Mouse (Mus musculus) forebrain, postnatal 0 days (tissue): ENCODE measurements around the gene Podn. TPM values are rescaled to one million over a fixed set of nuclear protein-coding genes. Genes with fewer than 3 reads are reported as not detected.

Experiments used
- ATAC-seq: fragments of 200-750 bp; cut with Nextera tagmentation; 2 replicates; pipeline ENCODE4 v1.8.0; 2017; ENCODE audit warnings: mild to moderate bottlenecking, moderate library complexity
- DNase-seq: peaks from one replicate; pipeline ENCODE4 v3.0.0-alpha.2; 2015
- H3K27ac ChIP-seq: fragments of 300-500 bp; sonication (generic); 2 replicates; pipeline ENCODE4 v1.5.1; 2014; ENCODE audit warnings: low read depth, mild to moderate bottlenecking, antibody characterized with exemption, low read length, moderate library complexity, mixed read lengths
- H3K27me3 ChIP-seq: fragments of 300-500 bp; sonication (generic); 2 replicates; pipeline ENCODE4 v1.6.1; 2014; ENCODE audit warnings: mild to moderate bottlenecking, low read length, mixed read lengths; ENCODE audit not compliant: insufficient read depth
- H3K36me3 ChIP-seq: fragments of 300-500 bp; sonication (generic); 2 replicates; pipeline ENCODE4 v1.6.1; 2014; ENCODE audit warnings: mild to moderate bottlenecking, moderate library complexity; ENCODE audit not compliant: insufficient read depth
- H3K4me1 ChIP-seq: fragments of 300-500 bp; sonication (generic); 2 replicates; pipeline ENCODE4 v1.6.1; 2014; ENCODE audit warnings: antibody characterized with exemption; ENCODE audit not compliant: insufficient read depth
- H3K4me2 ChIP-seq: fragments of 300-500 bp; sonication (generic); 2 replicates; pipeline ENCODE4 v1.6.1; 2014; ENCODE audit warnings: low read depth, mild to moderate bottlenecking, moderate library complexity
- H3K4me3 ChIP-seq: fragments of 300-500 bp; sonication (generic); 2 replicates; pipeline ENCODE4 v1.5.1; 2014; ENCODE audit warnings: low read depth, low read length, mixed read lengths
- H3K9ac ChIP-seq: fragments of 300-500 bp; sonication (generic); 2 replicates; pipeline ENCODE4 v1.6.1; 2014; ENCODE audit warnings: mild to moderate bottlenecking
- H3K9me3 ChIP-seq: fragments of 300-500 bp; sonication (generic); 2 replicates; pipeline ENCODE4 v1.6.1; 2016; ENCODE audit warnings: low read length
- CTCF ChIP-seq: sonication (generic); IDR thresholded peaks from 2 replicates; pipeline ENCODE4 v1.5.1; 2016; ENCODE audit warnings: antibody characterized with exemption, control low read depth, low read depth
- WGBS: fragments of 180-500 bp; shearing (Covaris S2); extraction: QIAGEN DNeasy Blood & Tissue Kit; methylation state at CpG from one replicate; pipeline ENCODE4 v1.1.7; 2014; 5-methylcytosine and 5-hydroxymethylcytosine counted together
- polyA plus RNA-seq: library from polyadenylated mRNA; unstranded; fragments of >200 nt; fragmentation: Nextera tagmentation; extraction: Ambion mirVana; gene quantifications from 2 replicates; pipeline ENCODE4 v1.2.1, GENCODE M21; 2015
- total RNA-seq: library from RNA; depleted of rRNA; stranded (reverse); fragments of >200 nt; gene quantifications from 2 replicates; pipeline ENCODE4 v1.2.3, GENCODE M21; 2014

The Podn gene
- total and polyA plus RNA-seq, 2 experiments from 2014 or later = 0.59 to 2.4 TPM

DNA sequence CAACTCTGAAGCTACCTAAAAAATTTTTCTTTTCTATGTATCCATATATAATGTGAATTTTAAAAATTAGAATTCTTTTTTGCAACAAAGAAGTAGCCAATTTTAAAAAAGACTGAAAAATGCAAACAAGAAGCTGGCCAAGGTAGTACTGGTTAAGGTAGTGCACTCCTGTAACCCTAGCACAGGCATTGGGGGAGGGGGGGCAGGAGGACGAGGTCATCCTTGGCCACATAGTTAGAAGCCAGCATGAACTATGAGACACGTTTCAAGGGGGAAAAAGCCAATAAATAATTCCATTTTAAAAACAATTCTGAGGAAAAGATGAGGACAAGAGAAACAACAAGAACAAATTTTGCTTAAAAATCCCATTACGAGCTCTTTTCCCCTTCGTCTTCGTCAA is 33.7 kb downstream of the Podn start:
- ATAC-seq = no peak
- 95% methylated on average over 5 of the region's 5 CpGs for WGBS
- no peaks in the 10 kb centered on the region for H3K27me3 ChIP-seq

DNA sequence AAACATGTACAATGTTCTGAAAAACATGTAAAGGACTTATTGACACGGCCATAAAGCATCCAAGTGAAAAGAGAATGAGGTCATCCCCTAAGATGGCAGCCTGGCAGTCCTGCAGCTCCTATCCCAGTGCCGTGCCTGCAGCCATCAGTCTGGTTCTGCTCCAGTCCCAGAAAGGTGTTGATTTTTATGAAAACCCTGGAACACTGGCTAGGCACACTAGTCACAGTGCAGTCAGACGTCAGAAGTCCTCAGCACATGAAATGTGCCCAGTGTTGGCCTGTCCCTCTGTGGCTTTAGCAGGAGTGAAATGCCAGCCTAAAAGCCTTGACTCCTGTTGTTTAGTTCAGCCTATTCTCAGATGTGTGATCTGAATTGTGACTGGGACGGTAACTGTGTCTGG is 35.5 kb downstream of the Podn start:
- Histone ChIP-seq H3K4me3 (no peak overlapping the region), H3K9me3 (no peaks in the 10 kb centered on the region), H3K36me3 (peaks cover 9% of the 10 kb centered on the region), H3K27me3 (no peaks in the 10 kb centered on the region), H3K4me1 (no peaks in the 10 kb centered on the region), H3K9ac (no peak overlapping the region), H3K27ac (no peak overlapping the region), H3K4me2 (no peak overlapping the region)
- ATAC-seq (no peak), DNase-seq (no peak)
- WGBS = 41% methylated on average over 4 of the region's 4 CpGs
- TF ChIP-seq CTCF = no peak

More for the DNA sequence above, 33.7 kb downstream of the Podn start:
- no peak overlapping the region for H3K4me2 ChIP-seq
- H3K36me3 ChIP-seq = peaks cover 13% of the 10 kb centered on the region
- H3K9me3 ChIP-seq = no peaks in the 10 kb centered on the region
- H3K27ac ChIP-seq = no peak overlapping the region
- H3K4me1 ChIP-seq = no peaks in the 10 kb centered on the region
- no peak for DNase-seq
- H3K4me3 ChIP-seq = no peak overlapping the region
- TF ChIP-seq CTCF = no peak
- no peak overlapping the region for H3K9ac ChIP-seq

DNA sequence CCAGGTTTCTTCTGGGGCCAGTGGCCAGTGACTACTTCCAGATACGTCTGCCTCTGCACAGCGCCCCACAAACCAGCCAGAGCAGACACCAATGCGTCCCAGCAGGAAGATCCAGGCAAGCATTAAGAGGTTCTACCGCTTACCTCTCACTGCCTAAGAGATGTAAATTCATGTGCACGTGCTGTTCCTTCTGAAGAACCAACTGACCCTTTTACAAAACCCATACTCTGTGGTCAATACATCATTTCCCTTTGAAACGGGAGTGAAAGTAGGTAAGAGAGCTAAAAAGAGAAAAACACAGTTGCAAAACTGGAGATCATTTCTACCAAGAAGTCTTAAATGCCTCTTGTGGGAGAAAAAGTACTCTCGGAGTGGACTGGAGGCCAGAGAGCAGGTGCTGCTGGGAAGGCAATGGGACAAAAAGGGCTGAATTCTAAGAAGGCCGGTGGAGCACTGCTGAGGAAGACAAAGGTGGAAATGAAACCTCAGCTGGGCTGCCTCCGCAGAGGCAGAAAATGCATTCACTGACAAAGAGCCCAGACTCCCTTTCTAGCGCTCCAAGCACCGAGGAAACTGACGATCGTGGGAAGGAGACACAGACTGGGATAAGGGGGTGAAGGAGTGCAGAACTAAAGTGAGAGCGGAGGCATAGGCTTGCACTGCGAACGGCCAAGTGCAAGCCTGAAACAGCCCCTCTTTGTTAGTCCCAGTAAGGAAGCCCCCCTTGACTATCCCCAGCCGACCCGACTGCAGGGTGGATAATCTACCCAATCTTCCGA is 36.5 kb downstream of the Podn start:
- WGBS = 32% methylated on average over 19 of the region's 19 CpGs
- H3K4me1 ChIP-seq = no peaks in the 10 kb centered on the region
- DNase-seq (no peak), ATAC-seq (peak; percentile 14; the same call in 1 of the 2 replicates)
- H3K9me3 ChIP-seq = no peaks in the 10 kb centered on the region
- TF ChIP-seq CTCF = no peak
- H3K27me3 ChIP-seq = no peaks in the 10 kb centered on the region
- no peak overlapping the region for H3K27ac ChIP-seq
- peaks cover 11% of the 10 kb centered on the region for H3K36me3 ChIP-seq
- peak overlapping the region; percentile 13; the same call in 1 of the 2 replicates for H3K4me2 ChIP-seq
- H3K4me3 ChIP-seq = no peak overlapping the region
- H3K9ac ChIP-seq = 0 out of 2 replicates have a peak overlapping the region, but pooled peaks have one; percentile 29

DNA sequence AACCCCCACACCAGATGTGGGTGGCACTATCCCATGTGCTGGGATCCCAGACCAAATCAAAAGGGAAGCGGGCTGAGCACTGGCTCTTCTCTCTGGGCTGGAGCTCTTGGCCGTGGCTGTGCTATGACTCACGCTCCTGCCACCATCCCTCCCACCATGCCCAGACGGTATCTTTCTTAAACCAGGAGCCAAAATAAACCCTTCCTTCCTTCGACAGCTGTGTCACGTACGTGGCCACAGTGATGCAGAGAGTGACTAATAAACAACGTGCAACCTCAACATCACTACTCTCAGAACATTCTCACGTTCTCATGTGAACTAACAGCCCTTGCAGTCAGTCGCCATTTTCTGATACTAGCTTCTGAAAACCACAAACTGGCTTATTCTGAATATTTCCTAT is 38.1 kb downstream of the Podn start:
- Histone ChIP-seq H3K9ac (no peak overlapping the region), H3K9me3 (no peaks in the 10 kb centered on the region), H3K27ac (no peak overlapping the region), H3K27me3 (no peaks in the 10 kb centered on the region), H3K4me3 (no peak overlapping the region), H3K36me3 (peaks cover 18% of the 10 kb centered on the region), H3K4me2 (no peak overlapping the region), H3K4me1 (no peaks in the 10 kb centered on the region)
- no peak for TF ChIP-seq CTCF
- WGBS = 82% methylated on average over 10 of the region's 10 CpGs
- no peak for DNase-seq
- ATAC-seq = no peak

DNA sequence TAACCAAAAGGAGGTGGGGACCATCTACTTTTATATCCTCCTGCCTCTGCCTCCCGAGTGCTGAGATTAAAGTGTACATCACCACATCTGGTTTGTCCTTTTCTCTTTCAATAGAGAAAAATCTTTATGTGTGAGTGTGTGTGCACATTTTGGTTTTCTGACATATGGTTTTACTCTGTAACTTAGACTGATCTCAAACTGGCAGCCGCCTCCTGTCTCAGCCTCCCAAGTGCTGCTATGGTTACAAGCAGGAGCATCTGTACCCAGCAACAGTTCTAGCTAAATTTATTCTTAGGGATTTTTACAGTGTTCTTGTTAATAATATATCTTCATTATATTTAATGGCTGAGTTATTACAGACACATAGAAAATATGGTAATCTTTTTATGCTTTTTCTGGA is 39.0 kb downstream of the Podn start:
- ATAC-seq (no peak), DNase-seq (no peak)
- Histone ChIP-seq H3K4me1 (no peaks in the 10 kb centered on the region), H3K9ac (no peak overlapping the region), H3K4me3 (no peak overlapping the region), H3K36me3 (peaks cover 21% of the 10 kb centered on the region), H3K4me2 (no peak overlapping the region), H3K27me3 (no peaks in the 10 kb centered on the region), H3K27ac (no peak overlapping the region), H3K9me3 (no peaks in the 10 kb centered on the region)
- WGBS = 86% methylated on average over 2 of the region's 2 CpGs
- no peak for TF ChIP-seq CTCF

DNA sequence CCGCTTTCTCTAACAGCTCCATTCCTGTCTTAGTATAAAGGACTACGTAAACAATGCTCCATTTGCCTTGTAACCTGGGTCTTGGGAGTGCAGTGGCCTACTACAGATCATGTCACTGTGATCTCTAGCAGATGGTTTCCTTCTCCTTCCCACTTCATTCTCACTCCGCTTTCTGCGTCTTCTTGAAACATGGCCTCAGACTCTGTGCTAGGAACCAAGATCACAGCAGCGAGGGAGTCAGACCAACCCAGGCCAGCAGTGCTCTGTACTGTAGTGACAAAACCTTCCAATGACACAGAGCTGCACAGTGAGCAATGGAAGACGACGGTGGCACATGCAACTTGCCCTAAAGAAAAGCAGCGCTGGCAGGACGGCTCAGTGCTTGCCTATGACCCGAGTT is 40.4 kb downstream of the Podn start:
- H3K27me3 ChIP-seq = no peaks in the 10 kb centered on the region
- H3K4me2 ChIP-seq = no peak overlapping the region
- DNase-seq = no peak
- H3K9ac ChIP-seq = no peak overlapping the region
- no peak overlapping the region for H3K27ac ChIP-seq
- peaks cover 24% of the 10 kb centered on the region for H3K36me3 ChIP-seq
- WGBS = 94% methylated on average over 10 of the region's 10 CpGs
- H3K9me3 ChIP-seq = no peaks in the 10 kb centered on the region
- no peak overlapping the region for H3K4me3 ChIP-seq
- TF ChIP-seq CTCF = no peak
- ATAC-seq = no peak
- no peaks in the 10 kb centered on the region for H3K4me1 ChIP-seq

DNA sequence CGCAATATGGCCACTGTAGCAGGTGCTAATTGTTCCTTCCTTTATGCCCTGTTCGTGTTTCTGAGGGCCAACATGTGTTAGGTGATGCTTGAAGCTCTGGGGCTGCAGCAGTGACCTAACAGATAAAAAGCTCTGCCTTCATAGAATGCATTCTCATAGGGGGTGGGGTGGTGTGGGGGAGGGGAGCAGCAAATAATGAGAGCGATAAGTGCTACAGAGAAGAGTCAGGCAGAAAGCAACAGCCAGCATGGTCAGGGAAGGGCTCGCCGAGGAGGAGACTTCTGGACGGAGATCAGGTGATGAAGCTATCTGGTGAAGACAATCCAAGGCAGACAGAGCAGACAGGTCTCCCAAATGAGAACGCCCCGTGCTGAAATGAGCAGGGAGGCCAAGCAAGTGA is 43.6 kb downstream of the Podn start:
- peaks cover 31% of the 10 kb centered on the region for H3K36me3 ChIP-seq
- no peaks in the 10 kb centered on the region for H3K9me3 ChIP-seq
- H3K4me2 ChIP-seq = no peak overlapping the region
- TF ChIP-seq CTCF = no peak
- no peaks in the 10 kb centered on the region for H3K27me3 ChIP-seq
- 83% methylated on average over 8 of the region's 8 CpGs for WGBS
- H3K9ac ChIP-seq = no peak overlapping the region
- DNase-seq (no peak), ATAC-seq (no peak)
- H3K27ac ChIP-seq = no peak overlapping the region
- H3K4me1 ChIP-seq = no peaks in the 10 kb centered on the region
- no peak overlapping the region for H3K4me3 ChIP-seq
